Comparison of ENCODE assay signal across 15 mouse cellular contexts in genomic region chr2:165014935-165015334, GRCm38 (mm10). TPM values are rescaled to one million over a fixed set of nuclear protein-coding genes. Genes with fewer than 3 reads are reported as not detected.
DNase-seq lines count a peak whose midpoint lies in the region; ATAC-seq lines count a peak whose summit lies in the region.
"Had no signal": no experiment of that assay in that cellular context is flagged by ENCODE, and none has a peak within 500 bp of the region (broad histone marks: within the 10 kb centered on the region; RNA-seq: fewer than 3 reads in every experiment).

No protein-coding gene starts in this region.

- no peak overlapping the region for H3K4me2 ChIP-seq in liver, embryonic 13.5 days
- H3K4me2 ChIP-seq in liver, embryonic 11.5 days, result no peak overlapping the region
- H3K4me2 ChIP-seq in intestine, embryonic 16.5 days (ENCODE audit: low read depth, low read length), result no peak overlapping the region
- H3K4me2 ChIP-seq: embryonic facial prominence, embryonic 12.5 days; forebrain, embryonic 15.5 days; heart, embryonic 12.5 days; hindbrain, embryonic 13.5 days; intestine, embryonic 15.5 days had no signal

- H3K9ac ChIP-seq in liver, embryonic 13.5 days, result no peak overlapping the region
- no peak overlapping the region for H3K9ac ChIP-seq in liver, embryonic 11.5 days (ENCODE audit: low read depth, low read length)
- H3K9ac ChIP-seq in intestine, embryonic 16.5 days (ENCODE audit: low read depth, low read length), result no peak overlapping the region
- H3K9ac ChIP-seq: embryonic facial prominence, embryonic 12.5 days; forebrain, embryonic 15.5 days; heart, embryonic 12.5 days; hindbrain, embryonic 13.5 days; intestine, embryonic 15.5 days had no signal

- ATAC-seq in liver, embryonic 13.5 days (ENCODE audit: low read depth), result no peak
- ATAC-seq in liver, embryonic 11.5 days (replicated peaks; ENCODE audit: low FRiP score), result no peak
- peak; percentile 48 to 56; a peak in 3 of 4 replicates for ATAC-seq in hematopoietic stem cell, adult 5-6 weeks (replicated peaks in 1 of 2; ENCODE audit: insufficient read depth in 1 of 2, low FRiP score in 2 of 2, low TSS enrichment in 1 of 2, low read depth in 1 of 2, poor library complexity in 2 of 2, severe bottlenecking in 2 of 2)
- ATAC-seq in intestine, embryonic 16.5 days, result no peak
- ATAC-seq: forebrain, embryonic 15.5 days; intestine, embryonic 15.5 days had no signal

- 55% methylated on average over 5 of the region's 5 CpGs for WGBS in liver, embryonic 13.5 days (ENCODE audit: insufficient replicate concordance)
- WGBS in liver, embryonic 11.5 days, result 72% methylated on average over 5 of the region's 5 CpGs
- 89% methylated on average over 5 of the region's 5 CpGs for WGBS in intestine, embryonic 16.5 days

- DNase-seq in liver, embryonic 13.5 days, result no peak
- DNase-seq in liver, embryonic 11.5 days (ENCODE audit: low spot score), result no peak
- DNase-seq in brain, adult 2 months (ENCODE audit: low read depth, low spot score), result peak; percentile 38
- DNase-seq in thymus, postnatal 0 days (ENCODE audit: low spot score), result no peak
- DNase-seq: adrenal gland, postnatal 25 days; cerebellum, postnatal 14 days; gastrocnemius, postnatal 10 days had no signal

- 0 out of 2 replicates have a peak overlapping the region, but pooled peaks have one; percentile 32 for H3K27ac ChIP-seq in liver, embryonic 13.5 days
- H3K27ac ChIP-seq in liver, embryonic 11.5 days (ENCODE audit: low read depth, low read length), result no peak overlapping the region
- H3K27ac ChIP-seq in intestine, embryonic 16.5 days (ENCODE audit: low read length), result no peak overlapping the region
- H3K27ac ChIP-seq: embryonic facial prominence, embryonic 12.5 days; forebrain, embryonic 15.5 days; hindbrain, embryonic 13.5 days; intestine, embryonic 15.5 days had no signal

- H3K9me3 ChIP-seq in liver, embryonic 13.5 days (replicated peaks), result no peaks in the 10 kb centered on the region
- H3K9me3 ChIP-seq in liver, embryonic 11.5 days (ENCODE audit: control insufficient read depth, low read length), result no peaks in the 10 kb centered on the region
- no peaks in the 10 kb centered on the region for H3K9me3 ChIP-seq in intestine, embryonic 16.5 days (ENCODE audit: control insufficient read depth, low read length)
- H3K9me3 ChIP-seq: embryonic facial prominence, embryonic 12.5 days; forebrain, embryonic 15.5 days; heart, embryonic 12.5 days; hindbrain, embryonic 13.5 days; intestine, embryonic 15.5 days had no signal

- no peaks in the 10 kb centered on the region for H3K27me3 ChIP-seq in liver, embryonic 13.5 days
- H3K27me3 ChIP-seq in liver, embryonic 11.5 days (replicated peaks; ENCODE audit: control insufficient read depth, insufficient read depth, low read length), result no peaks in the 10 kb centered on the region
- H3K27me3 ChIP-seq in intestine, embryonic 16.5 days (replicated peaks; ENCODE audit: control insufficient read depth, insufficient read depth, low read length), result no peaks in the 10 kb centered on the region
- H3K27me3 ChIP-seq: embryonic facial prominence, embryonic 12.5 days; forebrain, embryonic 15.5 days; heart, embryonic 12.5 days; hindbrain, embryonic 13.5 days; intestine, embryonic 15.5 days had no signal

- H3K36me3 ChIP-seq in liver, embryonic 13.5 days, result peaks cover 46% of the 10 kb centered on the region
- peaks cover 21% of the 10 kb centered on the region for H3K36me3 ChIP-seq in liver, embryonic 11.5 days (ENCODE audit: control insufficient read depth, insufficient read depth, low read length)
- peaks cover 3% of the 10 kb centered on the region; the same call in 1 of the 2 replicates for H3K36me3 ChIP-seq in intestine, embryonic 16.5 days (ENCODE audit: control insufficient read depth, insufficient read depth, low read length)

- H3K4me3 ChIP-seq in liver, embryonic 13.5 days (replicated peaks), result no peak overlapping the region
- H3K4me3 ChIP-seq in liver, embryonic 11.5 days (ENCODE audit: low read depth, low read length), result no peak overlapping the region
- H3K4me3 ChIP-seq in intestine, embryonic 16.5 days (ENCODE audit: low read length), result no peak overlapping the region
- H3K4me3 ChIP-seq: embryonic facial prominence, embryonic 12.5 days; forebrain, embryonic 15.5 days; heart, embryonic 12.5 days; hindbrain, embryonic 13.5 days; intestine, embryonic 15.5 days had no signal

- peaks cover 13% of the 10 kb centered on the region for H3K4me1 ChIP-seq in liver, embryonic 13.5 days (replicated peaks)
- H3K4me1 ChIP-seq in liver, embryonic 11.5 days (replicated peaks; ENCODE audit: control insufficient read depth, insufficient read depth, low read length), result no peaks in the 10 kb centered on the region
- no peaks in the 10 kb centered on the region for H3K4me1 ChIP-seq in intestine, embryonic 16.5 days (ENCODE audit: control insufficient read depth, insufficient read depth, low read length)
- H3K4me1 ChIP-seq: embryonic facial prominence, embryonic 12.5 days; forebrain, embryonic 15.5 days; heart, embryonic 12.5 days; hindbrain, embryonic 13.5 days; intestine, embryonic 15.5 days had no signal

RNA-seq across cellular contexts. Expression of gene Ncoa5, which starts 19.7 kb away (rescaled TPM):
- polyA plus RNA-seq in liver, embryonic 13.5 days (2015; fragmentation: Nextera tagmentation; extraction: Ambion mirVana), result 18.3 and 22.2 TPM in 2 replicates
- 45.0 and 45.9 TPM in 2 replicates for polyA plus RNA-seq in liver, embryonic 11.5 days (2014; fragmentation: Nextera tagmentation; extraction: Ambion mirVana)
- 42.7 and 58.0 TPM in 2 replicates for total RNA-seq in hematopoietic stem cell, adult 5-6 weeks (2017)
- 43.8 and 51.3 TPM in 2 replicates for polyA plus RNA-seq in thymus, postnatal 0 days (2015; fragmentation: Nextera tagmentation; extraction: Ambion mirVana)
- 41.4 and 42.4 TPM in 2 replicates for polyA plus RNA-seq in intestine, embryonic 16.5 days (2015; fragmentation: Nextera tagmentation; extraction: Ambion mirVana)

RNA-seq across cellular contexts. Expression of gene Cd40, which starts 40.5 kb away (rescaled TPM):
- 3.4 and 3.8 TPM in 2 replicates for polyA plus RNA-seq in liver, embryonic 13.5 days (2015; fragmentation: Nextera tagmentation; extraction: Ambion mirVana)
- polyA plus RNA-seq in liver, embryonic 11.5 days (2014; fragmentation: Nextera tagmentation; extraction: Ambion mirVana), result 5.5 and 7.7 TPM in 2 replicates
- 0.94 and 3.4 TPM in 2 replicates for total RNA-seq in hematopoietic stem cell, adult 5-6 weeks (2017)
- polyA plus RNA-seq in thymus, postnatal 0 days (2015; fragmentation: Nextera tagmentation; extraction: Ambion mirVana), result 29.6 and 31.4 TPM in 2 replicates
- 7.6 and 9.7 TPM in 2 replicates for polyA plus RNA-seq in intestine, embryonic 16.5 days (2015; fragmentation: Nextera tagmentation; extraction: Ambion mirVana)
- total RNA-seq: MEL had no signal

RNA-seq across cellular contexts. Expression of gene Slc12a5, which starts 54.3 kb away (rescaled TPM):
- 0.17 and 0.18 TPM in 2 replicates for polyA plus RNA-seq in liver, embryonic 13.5 days (2015; fragmentation: Nextera tagmentation; extraction: Ambion mirVana)
- polyA plus RNA-seq in liver, embryonic 11.5 days (2014; fragmentation: Nextera tagmentation; extraction: Ambion mirVana), result 0.55 and 0.70 TPM in 2 replicates
- 0.45 and 0.63 TPM in 2 replicates for total RNA-seq in hematopoietic stem cell, adult 5-6 weeks (2017)
- 0.26 and 0.30 TPM in 2 replicates for polyA plus RNA-seq in thymus, postnatal 0 days (2015; fragmentation: Nextera tagmentation; extraction: Ambion mirVana)
- 0.23 and 0.32 TPM in 2 replicates for polyA plus RNA-seq in intestine, embryonic 16.5 days (2015; fragmentation: Nextera tagmentation; extraction: Ambion mirVana)

Comparison
In these comparisons a context has a peak if more than half of its experiments do, and no peak if none do; other contexts are left out.
1. ATAC-seq: peak in hematopoietic stem cell, adult 5-6 weeks (2 of 2); none in liver, embryonic 13.5 days (single experiment), liver, embryonic 11.5 days (single experiment) and intestine, embryonic 16.5 days (single experiment).